Mouse (Mus musculus) G1E (cell line): ENCODE measurements around the gene Sult2b1. TPM values are rescaled to one million over a fixed set of nuclear protein-coding genes. Genes with fewer than 3 reads are reported as not detected.

Experiments
- ATAC-seq: 2 replicates; pipeline ENCODE4 v1.8.0; 2016; ENCODE audit warnings: mild to moderate bottlenecking; ENCODE audit not compliant: insufficient number of reproducible peaks, poor library complexity, low FRiP score, severe bottlenecking; ENCODE audit errors: extremely low read depth
- DNase-seq: peaks from one replicate; pipeline ENCODE4 v3.0.0; 2012; ENCODE audit warnings: low spot score
- H3K27me3 ChIP-seq: 2 replicates; pipeline ENCODE4 v1.6.1; 2012; ENCODE audit warnings: mild to moderate bottlenecking, low read length, inconsistent platforms; ENCODE audit not compliant: insufficient read depth
- H3K36me3 ChIP-seq: replicated peaks from 2 replicates; pipeline ENCODE3; 2012; ENCODE audit warnings: mild to moderate bottlenecking, inconsistent platforms
- H3K4me1 ChIP-seq: 2 replicates; pipeline ENCODE4 v1.6.1; 2012; ENCODE audit warnings: low read depth, low read length, inconsistent platforms, mixed read lengths; ENCODE audit not compliant: insufficient read depth
- H3K4me3 ChIP-seq: 2 replicates; pipeline ENCODE4 v1.5.1; 2012; ENCODE audit warnings: low read depth, mild to moderate bottlenecking, inconsistent platforms, low read length, moderate library complexity, mixed read lengths
- H3K9me3 ChIP-seq: replicated peaks from 2 replicates; pipeline ENCODE4 v1.6.1; 2012; ENCODE audit warnings: inconsistent platforms
- CTCF ChIP-seq: IDR thresholded peaks from 2 replicates; pipeline ENCODE4 v1.5.1; 2012; ENCODE audit warnings: low read depth, low read length, inconsistent platforms, mixed read lengths
- GATA1 ChIP-seq: IDR thresholded peaks from 2 replicates; pipeline ENCODE4 v1.6.1; 2012; ENCODE audit warnings: borderline replicate concordance, low read length, inconsistent platforms, mixed read lengths
- GATA2 ChIP-seq: IDR thresholded peaks from 2 replicates; pipeline ENCODE4 v1.6.1; 2012; ENCODE audit warnings: low read depth, low read length, inconsistent platforms, borderline replicate concordance
- POLR2AphosphoS5 ChIP-seq: IDR thresholded peaks from 2 replicates; pipeline ENCODE4 v1.6.1; 2012; ENCODE audit warnings: low read depth, low read length, inconsistent platforms; ENCODE audit not compliant: insufficient replicate concordance
- TAL1 ChIP-seq: conservative IDR thresholded peaks from 2 replicates; pipeline ENCODE4 v1.6.1; 2012; ENCODE audit warnings: low read depth, low read length, inconsistent platforms, mixed read lengths
- polyA plus RNA-seq: library from polyadenylated mRNA; stranded (reverse); fragments of >175 nt; gene quantifications from 2 replicates; pipeline ENCODE4 v1.2.3, GENCODE M21; 2012
- total RNA-seq, 2 experiments: library from RNA; stranded (forward) in 1 of 2; stranded (reverse) in 1 of 2; fragments of 200-1000 nt in 1 of 2; fragments of >200 nt in 1 of 2; fragmentation: Nextera tagmentation in 1 of 2; gene quantifications; 2 replicates each; pipeline ENCODE4 v1.2.3; 2014 to 2017

Gene Sult2b1
- total and polyA plus RNA-seq, 3 experiments = 0.05 TPM; not detected in 2

DNA sequence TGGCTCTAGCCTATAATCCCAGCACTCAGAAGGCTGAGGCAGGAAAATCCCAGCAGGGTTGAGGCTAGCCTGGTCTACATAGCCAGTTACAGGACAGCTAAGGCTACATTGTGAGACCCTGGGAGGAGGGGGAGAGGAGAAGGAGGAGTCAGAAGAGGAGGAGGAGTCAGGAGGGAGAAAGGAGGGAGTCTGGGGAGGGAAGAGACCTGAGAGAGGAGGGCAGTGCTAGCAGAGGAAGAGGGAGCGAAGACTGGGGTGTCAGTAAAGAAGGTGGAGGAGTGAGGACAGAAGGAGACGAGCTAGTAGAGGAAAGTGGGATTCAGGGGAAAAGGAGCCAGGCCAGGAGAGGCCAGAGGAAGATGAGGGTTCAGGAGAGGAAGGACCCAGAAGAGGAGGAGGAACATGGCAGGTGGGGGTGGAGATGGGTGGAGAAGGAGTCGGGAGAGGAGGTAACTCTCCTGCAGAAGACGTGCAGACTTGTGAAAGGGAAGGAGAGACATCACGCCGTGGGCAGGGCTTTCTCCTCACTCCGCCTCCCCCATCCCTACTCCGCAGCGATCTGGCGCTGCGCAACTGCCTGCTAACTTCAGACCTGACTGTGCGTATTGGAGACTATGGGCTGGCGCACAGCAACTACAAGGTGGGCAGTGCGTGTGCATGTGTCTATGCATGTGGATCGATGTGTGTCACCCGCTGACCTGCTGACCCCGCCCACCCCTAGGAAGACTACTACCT is 7.5 kb upstream of the Sult2b1 start:
- Histone ChIP-seq H3K4me3 (no peak overlapping the region), H3K4me1 (peaks cover 2% of the 10 kb centered on the region), H3K9me3 (no peaks in the 10 kb centered on the region), H3K27me3 (peaks cover 29% of the 10 kb centered on the region; the same call in 1 of the 2 replicates), H3K36me3 (no peaks in the 10 kb centered on the region)
- no peak for DNase-seq
- no peak for ATAC-seq
- no peak for TF ChIP-seq GATA1
- no peak for TF ChIP-seq GATA2
- TF ChIP-seq POLR2AphosphoS5 = no peak
- TF ChIP-seq CTCF = no peak
- no peak for TF ChIP-seq TAL1

DNA sequence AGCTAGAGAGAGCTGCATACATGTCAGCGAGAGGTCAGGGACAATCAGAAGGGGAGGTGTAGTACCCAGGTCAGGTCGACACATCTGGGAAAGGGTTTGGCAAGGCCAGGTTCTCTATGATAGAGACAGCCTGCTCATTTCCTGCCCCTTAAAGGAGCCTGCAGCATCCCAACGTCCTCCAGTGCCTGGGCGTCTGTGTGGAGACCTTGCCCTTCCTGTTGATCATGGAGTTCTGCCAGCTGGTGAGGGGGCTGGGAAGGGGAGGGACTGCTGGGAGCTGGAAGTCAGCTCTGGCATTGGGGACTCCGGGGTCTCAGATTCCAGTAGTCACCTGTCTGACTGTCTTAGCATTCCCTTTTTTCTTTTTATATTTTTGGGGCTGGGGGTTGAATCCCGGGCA is 6.3 kb upstream of the Sult2b1 start:
- H3K27me3 ChIP-seq = peaks cover 40% of the 10 kb centered on the region
- H3K9me3 ChIP-seq = no peaks in the 10 kb centered on the region
- DNase-seq = no peak
- ATAC-seq = no peak
- H3K4me1 ChIP-seq = no peaks in the 10 kb centered on the region
- TF ChIP-seq GATA2 (no peak), CTCF (no peak), TAL1 (no peak), GATA1 (no peak), POLR2AphosphoS5 (no peak)
- no peaks in the 10 kb centered on the region for H3K36me3 ChIP-seq
- H3K4me3 ChIP-seq = no peak overlapping the region

DNA sequence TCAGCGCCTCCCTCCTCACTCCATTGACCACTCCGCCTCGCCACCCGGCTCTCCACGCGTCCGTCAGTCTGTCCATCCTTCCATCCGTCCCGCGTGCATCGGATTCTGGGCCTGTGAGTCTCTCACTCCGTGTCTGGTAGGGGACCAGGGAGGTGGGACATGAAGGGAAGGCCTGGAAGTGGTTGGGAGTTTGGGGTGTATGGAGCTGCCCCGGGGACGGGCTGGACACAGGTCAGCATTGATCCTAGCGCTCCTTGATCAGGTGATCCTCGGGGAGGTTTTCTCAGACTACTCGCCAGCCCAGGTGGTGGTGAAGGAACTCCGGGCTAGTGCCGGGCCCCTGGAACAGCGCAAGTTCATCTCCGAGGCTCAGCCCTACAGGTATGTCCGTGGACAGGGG is 3.2 kb upstream of the Sult2b1 start:
- TF ChIP-seq POLR2AphosphoS5 (no peak), GATA2 (no peak), CTCF (no peak), TAL1 (no peak), GATA1 (no peak)
- no peaks in the 10 kb centered on the region for H3K9me3 ChIP-seq
- DNase-seq = no peak
- peaks cover 58% of the 10 kb centered on the region for H3K27me3 ChIP-seq
- no peaks in the 10 kb centered on the region for H3K36me3 ChIP-seq
- peaks cover 5% of the 10 kb centered on the region; the same call in 1 of the 2 replicates for H3K4me1 ChIP-seq
- no peak for ATAC-seq
- no peak overlapping the region for H3K4me3 ChIP-seq

DNA sequence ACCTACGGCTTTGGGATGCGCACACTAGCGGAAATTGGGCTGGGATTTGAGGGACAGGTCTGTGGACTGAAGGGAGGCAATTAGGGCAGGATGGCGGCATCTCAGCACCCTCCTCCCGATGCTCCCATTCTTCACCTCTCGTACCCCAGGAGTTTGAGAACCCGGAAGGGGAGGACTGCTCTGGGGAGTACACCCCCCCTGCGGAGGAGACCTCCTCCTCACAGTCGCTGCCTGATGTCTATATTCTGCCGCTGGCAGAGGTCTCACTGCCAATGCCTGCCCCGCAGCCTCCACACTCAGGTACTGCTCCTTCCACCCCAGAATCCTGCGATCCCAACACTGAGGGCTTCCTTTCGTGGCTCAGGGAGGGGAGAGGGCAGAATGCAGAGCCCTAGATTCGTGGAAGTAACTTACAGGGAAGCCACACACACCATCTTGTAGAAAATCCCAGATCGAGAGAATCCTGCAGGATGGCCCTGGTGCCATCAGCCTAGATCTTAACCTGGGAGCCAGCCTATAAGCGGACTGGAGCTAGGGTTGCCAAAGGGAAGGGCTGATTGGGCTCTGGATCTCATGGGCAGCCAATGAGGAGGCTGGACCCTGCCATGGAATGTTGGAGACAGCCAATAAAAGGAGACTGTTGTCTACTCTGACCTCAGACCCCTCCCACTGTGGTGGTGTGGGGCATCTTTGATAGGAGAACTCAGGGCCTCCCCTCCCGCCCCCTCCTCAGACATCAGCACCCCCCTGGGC is 2.4 kb upstream of the Sult2b1 start:
- Histone ChIP-seq H3K27me3 (peaks cover 62% of the 10 kb centered on the region), H3K4me3 (no peak overlapping the region), H3K36me3 (no peaks in the 10 kb centered on the region), H3K9me3 (no peaks in the 10 kb centered on the region), H3K4me1 (peaks cover 5% of the 10 kb centered on the region; the same call in 1 of the 2 replicates)
- TF ChIP-seq POLR2AphosphoS5 (no peak), TAL1 (no peak), CTCF (no peak), GATA2 (no peak), GATA1 (no peak)
- ATAC-seq = no peak
- no peak for DNase-seq

DNA sequence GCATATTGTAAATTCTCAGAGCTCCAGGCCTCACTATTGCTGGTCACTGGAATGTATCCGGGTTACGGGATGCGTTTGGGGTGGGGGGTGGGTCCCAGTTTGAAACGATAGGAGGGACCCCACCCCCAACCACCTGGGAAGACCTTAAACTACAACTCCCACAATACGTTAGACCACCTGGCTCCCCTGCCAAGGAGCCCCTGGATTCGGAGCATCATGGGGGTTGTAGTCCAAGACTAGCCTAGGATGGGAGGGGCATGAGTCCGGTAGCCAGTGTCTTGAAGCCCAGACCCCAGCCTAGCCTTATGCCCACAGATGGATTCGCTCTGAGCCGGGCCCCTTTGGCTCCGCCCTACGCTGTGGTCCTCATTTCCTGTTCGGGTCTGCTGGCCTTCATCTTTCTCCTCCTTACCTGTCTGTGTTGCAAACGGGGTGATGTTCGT is 1.7 kb upstream of the Sult2b1 start:
- Histone ChIP-seq H3K4me3 (no peak overlapping the region), H3K4me1 (peaks cover 5% of the 10 kb centered on the region; the same call in 1 of the 2 replicates), H3K27me3 (peaks cover 63% of the 10 kb centered on the region), H3K36me3 (no peaks in the 10 kb centered on the region), H3K9me3 (no peaks in the 10 kb centered on the region)
- ATAC-seq (no peak), DNase-seq (no peak)
- TF ChIP-seq GATA1 (no peak), CTCF (no peak)

DNA sequence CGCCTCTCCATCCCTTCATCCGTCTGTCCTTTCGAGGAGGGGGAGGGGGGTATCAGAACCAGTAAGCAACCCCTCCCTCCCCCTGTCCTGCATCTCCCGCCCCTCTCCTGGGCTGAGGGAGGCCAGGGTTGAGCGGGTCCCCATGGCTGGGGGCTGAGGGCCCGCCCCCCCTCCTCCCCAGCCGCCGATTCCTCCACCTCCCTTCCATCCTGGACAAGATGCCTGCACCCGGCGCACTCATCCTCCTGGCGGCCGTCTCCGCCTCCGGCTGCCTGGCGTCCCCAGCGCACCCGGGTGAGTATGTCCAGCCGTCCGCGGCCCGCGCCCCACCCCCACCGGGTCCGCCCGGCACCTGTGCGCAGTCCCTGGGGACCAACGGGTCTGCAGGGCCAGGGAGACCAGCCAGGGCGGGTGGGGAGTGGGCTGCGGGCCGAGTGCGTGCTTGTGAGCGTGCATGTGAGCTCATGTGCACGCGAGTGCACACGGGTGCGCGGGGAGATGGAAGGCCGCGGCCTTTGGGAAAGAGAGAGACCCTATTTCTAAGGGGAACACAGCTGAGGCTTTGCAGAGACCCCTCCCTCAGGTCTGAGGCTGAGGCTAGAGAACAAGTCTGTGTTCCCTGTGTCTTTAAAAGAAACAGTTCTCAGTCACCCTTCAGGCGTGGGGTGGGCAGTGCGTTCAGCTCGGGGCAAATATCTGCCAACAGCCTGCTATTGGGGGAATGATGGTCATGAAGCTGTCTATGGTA is 1.1 kb upstream of the Sult2b1 start:
- H3K36me3 ChIP-seq = no peaks in the 10 kb centered on the region
- H3K4me1 ChIP-seq = peaks cover 5% of the 10 kb centered on the region; the same call in 1 of the 2 replicates
- TF ChIP-seq GATA2 (no peak), TAL1 (no peak), POLR2AphosphoS5 (no peak), GATA1 (no peak), CTCF (no peak)
- ATAC-seq (no peak), DNase-seq (no peak)
- no peak overlapping the region for H3K4me3 ChIP-seq
- no peaks in the 10 kb centered on the region for H3K9me3 ChIP-seq
- H3K27me3 ChIP-seq = peaks cover 63% of the 10 kb centered on the region
